Mouse (Mus musculus): ENCODE measurements around the gene Qrich1. TPM values are rescaled to one million over a fixed set of nuclear protein-coding genes. Genes with fewer than 3 reads are reported as not detected.
A peak's percentile ranks its signal among the peaks of the same experiment; 100 is the strongest.

The Qrich1 gene
- polyA plus RNA-seq, 1 experiment from 2014 or later = 160 TPM

DNA sequence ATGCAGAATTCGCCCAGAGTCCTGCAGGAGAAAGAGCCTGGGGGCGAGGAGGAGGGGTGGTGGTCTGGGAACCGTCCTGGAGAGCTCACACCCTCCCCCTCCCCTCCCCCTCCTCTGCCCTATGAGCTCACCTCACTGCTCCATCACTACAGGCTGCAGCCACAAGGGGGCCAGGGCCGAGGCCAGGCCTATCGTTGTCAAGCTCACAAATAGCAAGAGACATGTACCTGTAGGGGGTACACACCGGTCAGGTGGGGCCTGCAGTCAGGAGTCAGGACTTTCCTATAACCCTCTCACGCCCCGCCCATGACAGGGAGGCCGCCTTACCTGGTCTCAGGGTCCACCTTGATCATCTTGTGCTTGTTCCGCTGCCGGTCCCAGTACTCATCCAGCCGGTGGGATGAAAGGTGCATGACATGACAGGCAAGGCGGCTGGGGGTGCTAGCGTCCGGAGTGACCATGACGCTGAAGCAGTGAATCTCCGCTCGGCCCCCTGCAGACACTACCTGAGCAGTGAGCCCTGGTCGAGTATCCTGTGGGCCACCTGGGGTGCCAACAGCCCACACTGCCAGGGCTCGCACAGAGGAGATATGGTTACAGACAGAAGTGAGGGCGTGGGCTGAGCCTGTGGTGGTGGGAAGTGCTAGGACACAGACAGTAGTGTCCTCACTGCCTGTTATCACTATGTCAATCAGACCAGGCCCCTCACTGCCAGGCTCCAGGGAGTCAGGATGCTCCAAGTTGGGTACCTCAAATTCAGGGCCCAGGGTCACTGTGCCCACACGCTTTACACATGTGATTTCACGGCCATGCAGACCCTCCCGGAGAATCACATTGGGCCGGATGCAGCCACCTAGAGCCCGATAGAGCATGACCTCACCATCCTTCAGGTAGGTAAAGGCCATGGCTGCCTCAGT is 57.4 kb downstream of the Qrich1 start:
- peaks cover 23% of the 10 kb centered on the region for H3K36me3 ChIP-seq (ENCODE audit: control insufficient read depth, insufficient read depth, low read length)
- H3K4me1 ChIP-seq (ENCODE audit: control insufficient read depth, insufficient read depth, low read length) = peaks cover 47% of the 10 kb centered on the region
- WGBS = 49% methylated on average over 26 of the region's 26 CpGs
- no peaks in the 10 kb centered on the region for H3K27me3 ChIP-seq (ENCODE audit: control insufficient read depth, insufficient read depth, low read length)
- DNase-seq (ENCODE audit: low spot score, missing footprints) (peak; percentile 94), ATAC-seq (ENCODE audit: low FRiP score) (no peak)
- no peaks in the 10 kb centered on the region for H3K9me3 ChIP-seq (ENCODE audit: control insufficient read depth, low read length)
- no peak overlapping the region for H3K4me3 ChIP-seq (ENCODE audit: low read depth, low read length)
- no peak overlapping the region for H3K27ac ChIP-seq (ENCODE audit: low read depth, low read length)
- no peak overlapping the region; the same call in 1 of the 2 replicates for H3K9ac ChIP-seq (ENCODE audit: low read length)
- 0 out of 2 replicates have a peak overlapping the region, but pooled peaks have one; percentile 11 for H3K4me2 ChIP-seq

DNA sequence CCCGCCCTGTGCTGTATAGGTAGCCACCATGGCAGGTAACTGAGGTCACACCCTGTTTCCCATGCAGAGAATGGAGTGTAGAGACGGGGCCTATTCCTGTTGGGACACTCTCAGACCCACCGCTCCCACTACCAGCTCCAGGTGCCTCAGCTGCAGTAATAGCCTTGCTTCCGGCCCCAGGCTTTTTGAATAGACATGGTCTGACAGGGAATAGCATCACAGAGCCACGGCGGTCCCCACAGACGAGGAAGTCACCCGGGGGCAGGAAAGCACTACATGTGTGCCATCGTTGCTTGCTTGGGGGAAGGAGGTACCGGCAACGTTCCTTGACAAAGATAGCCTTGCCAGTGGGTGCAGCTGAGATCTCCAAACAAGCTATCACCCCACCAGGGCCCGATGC is 58.3 kb downstream of the Qrich1 start:
- Histone ChIP-seq H3K27me3 (ENCODE audit: control insufficient read depth, insufficient read depth, low read length) (no peaks in the 10 kb centered on the region), H3K27ac (ENCODE audit: low read depth, low read length) (no peak overlapping the region), H3K9me3 (ENCODE audit: control insufficient read depth, low read length) (no peaks in the 10 kb centered on the region), H3K9ac (ENCODE audit: low read length) (no peak overlapping the region), H3K4me1 (ENCODE audit: control insufficient read depth, insufficient read depth, low read length) (peaks cover 47% of the 10 kb centered on the region), H3K36me3 (ENCODE audit: control insufficient read depth, insufficient read depth, low read length) (peaks cover 23% of the 10 kb centered on the region), H3K4me3 (ENCODE audit: low read depth, low read length) (no peak overlapping the region), H3K4me2 (no peak overlapping the region)
- ATAC-seq (ENCODE audit: low FRiP score) (no peak), DNase-seq (ENCODE audit: low spot score, missing footprints) (no peak)
- WGBS = 92% methylated on average over 12 of the region's 12 CpGs

DNA sequence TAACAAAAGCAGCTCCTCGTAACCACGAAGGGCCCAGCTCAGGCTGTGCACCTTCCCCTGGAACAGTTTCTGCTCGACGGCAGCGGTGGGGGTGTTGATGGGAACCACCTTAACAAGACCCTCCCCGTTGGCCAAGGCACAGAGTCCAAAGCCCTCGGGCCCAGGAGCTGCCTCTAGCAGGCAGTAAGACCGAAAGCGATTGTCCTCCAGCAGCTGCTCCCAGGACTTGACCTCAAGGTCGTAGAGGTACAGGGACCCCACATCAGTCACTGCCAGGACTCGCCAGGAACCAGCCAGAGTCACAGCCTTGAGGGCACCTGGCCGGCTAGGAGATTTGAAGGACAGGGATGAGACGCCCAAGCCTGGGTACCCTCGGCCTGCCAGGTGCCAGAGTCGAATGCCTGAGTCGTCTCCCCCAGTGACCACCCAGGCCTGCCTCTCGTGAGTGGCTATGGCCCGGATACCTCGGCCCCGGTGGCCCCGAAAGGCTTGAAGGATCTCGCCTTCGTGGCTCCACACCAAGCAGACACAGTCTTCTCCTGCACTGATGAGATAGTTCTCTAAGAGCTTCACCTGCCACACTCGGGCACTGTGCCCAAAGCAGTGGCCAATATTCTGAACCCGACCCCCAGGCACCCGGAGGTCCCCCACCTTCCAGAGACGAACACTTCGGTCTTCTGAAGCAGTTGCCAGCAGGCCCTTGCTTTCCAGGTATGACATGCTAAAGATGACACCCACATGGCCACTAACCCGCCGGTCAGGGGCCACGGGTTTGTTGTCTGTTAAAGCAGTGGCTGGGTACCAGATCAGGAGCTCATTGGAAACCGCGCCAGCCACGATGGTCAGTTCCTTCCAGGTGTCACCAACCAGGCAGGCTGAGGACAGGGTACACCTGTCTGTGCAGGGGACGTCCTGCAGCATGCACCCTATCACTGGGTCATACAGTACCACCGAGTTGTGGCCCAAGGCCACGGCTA is 59.0 kb downstream of the Qrich1 start:
- H3K4me2 ChIP-seq = no peak overlapping the region
- peaks cover 40% of the 10 kb centered on the region for H3K4me1 ChIP-seq (ENCODE audit: control insufficient read depth, insufficient read depth, low read length)
- no peak overlapping the region for H3K4me3 ChIP-seq (ENCODE audit: low read depth, low read length)
- no peaks in the 10 kb centered on the region for H3K9me3 ChIP-seq (ENCODE audit: control insufficient read depth, low read length)
- no peak overlapping the region for H3K9ac ChIP-seq (ENCODE audit: low read length)
- 90% methylated on average over 37 of the region's 37 CpGs for WGBS
- no peak for DNase-seq (ENCODE audit: low spot score, missing footprints)
- peaks cover 23% of the 10 kb centered on the region for H3K36me3 ChIP-seq (ENCODE audit: control insufficient read depth, insufficient read depth, low read length)
- H3K27me3 ChIP-seq (ENCODE audit: control insufficient read depth, insufficient read depth, low read length) = no peaks in the 10 kb centered on the region
- no peak overlapping the region for H3K27ac ChIP-seq (ENCODE audit: low read depth, low read length)
- no peak for ATAC-seq (ENCODE audit: low FRiP score)

DNA sequence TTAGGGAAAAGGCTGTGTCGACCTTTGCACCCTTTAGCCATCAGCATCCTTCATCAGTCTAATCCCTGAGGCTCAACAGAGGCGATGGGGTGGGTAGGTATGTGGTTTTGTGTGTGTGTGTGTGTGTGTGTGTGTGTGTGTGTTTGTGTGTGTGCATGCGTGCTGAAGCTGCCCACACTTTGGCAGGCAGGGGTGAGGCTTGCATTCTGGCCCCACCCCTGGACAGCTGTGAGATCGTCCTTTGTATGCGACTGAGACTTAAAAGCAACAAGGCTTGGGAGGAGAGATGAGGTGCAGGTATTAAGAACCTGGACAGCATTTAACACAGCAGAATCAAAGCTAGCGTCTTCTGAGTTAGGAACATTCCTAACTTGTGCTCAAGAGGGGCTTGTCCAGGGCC is 60.4 kb downstream of the Qrich1 start:
- ATAC-seq (ENCODE audit: low FRiP score) (no peak), DNase-seq (ENCODE audit: low spot score, missing footprints) (no peak)
- Histone ChIP-seq H3K9me3 (ENCODE audit: control insufficient read depth, low read length) (no peaks in the 10 kb centered on the region), H3K27ac (ENCODE audit: low read depth, low read length) (no peak overlapping the region), H3K36me3 (ENCODE audit: control insufficient read depth, insufficient read depth, low read length) (peaks cover 18% of the 10 kb centered on the region), H3K4me1 (ENCODE audit: control insufficient read depth, insufficient read depth, low read length) (peaks cover 38% of the 10 kb centered on the region), H3K4me2 (peak overlapping the region; percentile 78), H3K4me3 (ENCODE audit: low read depth, low read length) (peak overlapping the region; percentile 87), H3K27me3 (ENCODE audit: control insufficient read depth, insufficient read depth, low read length) (no peaks in the 10 kb centered on the region), H3K9ac (ENCODE audit: low read length) (peak overlapping the region; percentile 85)
- WGBS = 53% methylated on average over 6 of the region's 6 CpGs

DNA sequence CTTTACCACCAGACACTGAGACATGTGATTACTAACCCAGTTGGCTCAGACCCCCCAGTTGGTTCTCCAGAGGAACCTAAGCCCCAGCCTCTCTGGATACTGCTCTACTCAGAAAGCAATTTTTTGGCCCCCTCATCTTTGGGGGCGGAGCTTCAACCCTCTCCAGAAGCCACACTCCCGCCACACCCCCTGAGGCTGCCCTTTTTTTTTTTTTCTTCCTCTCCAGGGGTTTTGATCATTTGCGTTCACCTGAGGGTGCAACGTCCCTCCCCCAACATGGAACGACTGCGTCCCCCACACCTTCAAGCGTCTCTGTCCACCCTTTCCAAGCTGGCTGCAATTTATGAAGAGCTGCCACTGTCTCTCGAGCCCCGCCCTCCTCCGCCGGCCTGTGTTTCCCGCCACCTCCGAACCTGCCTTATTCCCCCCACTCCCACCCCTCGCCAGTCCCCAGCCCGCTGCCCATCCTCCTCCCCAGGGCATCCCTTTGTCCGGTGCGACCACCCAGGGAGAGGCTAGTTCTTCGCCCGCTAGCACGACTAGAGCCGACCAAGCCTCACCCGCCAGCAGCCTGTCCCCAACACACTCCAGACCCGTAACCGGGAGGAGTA is 61.4 kb downstream of the Qrich1 start:
- Histone ChIP-seq H3K9ac (ENCODE audit: low read length) (peak overlapping the region; percentile 85), H3K4me3 (ENCODE audit: low read depth, low read length) (peak overlapping the region; percentile 87), H3K4me2 (peak overlapping the region; percentile 78), H3K9me3 (ENCODE audit: control insufficient read depth, low read length) (no peaks in the 10 kb centered on the region), H3K27me3 (ENCODE audit: control insufficient read depth, insufficient read depth, low read length) (no peaks in the 10 kb centered on the region), H3K36me3 (ENCODE audit: control insufficient read depth, insufficient read depth, low read length) (peaks cover 8% of the 10 kb centered on the region), H3K4me1 (ENCODE audit: control insufficient read depth, insufficient read depth, low read length) (peaks cover 38% of the 10 kb centered on the region), H3K27ac (ENCODE audit: low read depth, low read length) (peak overlapping the region; percentile 95)
- ATAC-seq (ENCODE audit: low FRiP score) (peak; percentile 77), DNase-seq (ENCODE audit: low spot score, missing footprints) (peak; percentile 92)
- WGBS = under 1% methylated on average over 24 of the region's 24 CpGs

DNA sequence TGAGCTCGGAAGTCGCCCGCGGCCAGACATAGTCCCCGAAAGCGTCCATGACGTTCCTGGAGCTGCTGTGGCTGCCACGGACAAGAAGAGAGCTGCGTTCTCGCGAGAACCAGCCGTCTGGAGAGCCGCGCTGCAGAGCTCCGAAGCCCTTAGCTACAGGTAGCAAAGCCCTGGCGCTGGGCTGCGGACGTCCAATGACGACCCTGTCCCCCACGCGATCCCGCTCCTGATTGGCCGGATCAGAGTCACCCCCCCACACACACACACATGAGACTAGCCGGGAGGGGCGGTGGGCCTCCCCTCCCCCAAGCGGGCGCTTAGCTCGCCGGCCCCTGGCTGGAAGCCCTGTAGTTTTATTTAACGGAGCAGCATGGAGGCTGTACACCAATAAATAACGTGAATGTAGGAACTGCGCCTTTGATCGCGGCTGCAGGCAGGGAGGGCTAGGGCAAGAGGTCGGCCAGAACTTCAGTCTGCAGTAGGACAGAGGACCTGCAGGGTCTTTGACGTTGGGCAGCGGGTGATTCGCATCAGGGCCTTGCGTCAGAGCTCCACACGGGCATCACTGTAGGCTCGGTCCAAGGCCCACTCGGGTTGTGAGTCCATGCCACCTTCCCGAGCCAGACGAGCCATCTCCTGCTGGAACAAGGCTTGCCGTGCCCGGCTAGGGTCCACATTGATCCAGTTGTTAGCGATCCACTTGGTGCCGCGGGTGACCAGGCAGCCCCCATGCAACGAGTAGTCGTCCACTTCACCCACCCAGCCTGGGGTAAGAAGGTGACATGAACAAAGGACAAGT is 62.1 kb downstream of the Qrich1 start, which contains the start of gene Wdr6:
Gene Wdr6 (minus strand): TSS at position 195 of the 799 bp plus-strand sequence.
- Histone ChIP-seq H3K4me3 (ENCODE audit: low read depth, low read length) (peak within 1 kb of the TSS; percentile 87), H3K9ac (ENCODE audit: low read length) (peak within 1 kb of the TSS; percentile 85), H3K4me2 (peak within 1 kb of the TSS; percentile 78), H3K9me3 (ENCODE audit: control insufficient read depth, low read length) (no peaks in the 10 kb centered on the region), H3K27me3 (ENCODE audit: control insufficient read depth, insufficient read depth, low read length) (no peaks in the 10 kb centered on the region; the same call in 1 of the 2 replicates), H3K36me3 (ENCODE audit: control insufficient read depth, insufficient read depth, low read length) (peaks cover 3% of the 10 kb centered on the region), H3K4me1 (ENCODE audit: control insufficient read depth, insufficient read depth, low read length) (peaks cover 36% of the 10 kb centered on the region), H3K27ac (ENCODE audit: low read depth, low read length) (peak within 1 kb of the TSS; percentile 95)
- peak; percentile 99 for DNase-seq (ENCODE audit: low spot score, missing footprints)
- peak; percentile 97 for ATAC-seq (ENCODE audit: low FRiP score)
- whole genome bisulfite sequencing = 5% methylated on average over 51 of the region's 51 CpGs

DNA sequence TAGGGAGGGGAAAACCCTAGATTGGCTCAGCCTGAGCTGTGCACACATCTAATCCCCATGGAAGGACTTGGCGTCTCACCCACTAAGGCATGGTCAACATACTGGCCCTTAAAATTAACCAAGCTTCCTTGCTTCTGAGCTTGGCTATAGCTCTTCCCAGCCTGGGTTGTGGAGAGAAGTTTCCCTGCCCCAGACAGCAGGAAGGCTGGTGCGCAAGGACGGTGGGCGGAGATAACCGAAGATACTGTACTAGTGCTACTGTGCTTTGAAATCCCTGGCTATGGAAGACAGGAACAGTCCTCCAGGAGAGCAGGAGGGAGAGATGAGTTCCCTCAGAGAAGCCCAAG is 62.7 kb downstream of the Qrich1 start:
- no peaks in the 10 kb centered on the region for H3K9me3 ChIP-seq (ENCODE audit: control insufficient read depth, low read length)
- peak overlapping the region; percentile 55 for H3K9ac ChIP-seq (ENCODE audit: low read length)
- DNase-seq (ENCODE audit: low spot score, missing footprints) (no peak), ATAC-seq (ENCODE audit: low FRiP score) (no peak)
- H3K27ac ChIP-seq (ENCODE audit: low read depth, low read length) = peak overlapping the region; percentile 75
- H3K4me1 ChIP-seq (ENCODE audit: control insufficient read depth, insufficient read depth, low read length) = peaks cover 30% of the 10 kb centered on the region
- no peaks in the 10 kb centered on the region; the same call in 1 of the 2 replicates for H3K27me3 ChIP-seq (ENCODE audit: control insufficient read depth, insufficient read depth, low read length)
- peaks cover 3% of the 10 kb centered on the region for H3K36me3 ChIP-seq (ENCODE audit: control insufficient read depth, insufficient read depth, low read length)
- peak overlapping the region; percentile 78 for H3K4me2 ChIP-seq
- H3K4me3 ChIP-seq (ENCODE audit: low read depth, low read length) = peak overlapping the region; percentile 87
- WGBS = 68% methylated on average over 5 of the region's 5 CpGs
